Mouse (Mus musculus): Measurements from ENCODE around the gene Gli2. TPM values are rescaled to one million over a fixed set of nuclear protein-coding genes. Genes with fewer than 3 reads are reported as not detected.

Gli2 gene
- total RNA-seq (2014; rRNA removed) (12.0 and 13.9 TPM in 2 replicates), polyA plus RNA-seq (2015; fragmentation: Nextera tagmentation; extraction: Ambion mirVana) (2.0 and 3.0 TPM in 2 replicates)

GRCm38 (mm10) chr1:119053402-119053841 lies at the start of gene Gli2:
TSS of gene Gli2 (minus strand) at chr1:119053619.
- 0% methylated on average over 35 of the region's 42 CpGs for WGBS
- H3K36me3 ChIP-seq (ENCODE audit: insufficient read depth, low read length) = no peaks in the 10 kb centered on the region
- 0 out of 2 replicates have a peak, but pooled peaks cover 12% of the 10 kb centered on the region for H3K27me3 ChIP-seq (ENCODE audit: insufficient read depth, low read length)
- peak; percentile 89 for TF ChIP-seq CTCF (IDR thresholded peaks at IDR 0.05; ENCODE audit: low read depth)
- H3K4me3 ChIP-seq (ENCODE audit: low read length) = peak within 1 kb of the TSS; percentile 39
- H3K4me2 ChIP-seq (ENCODE audit: low read depth, low read length) = peak within 1 kb of the TSS; percentile 91
- no peaks in the 10 kb centered on the region for H3K9me3 ChIP-seq (ENCODE audit: low read length)
- ATAC-seq (peak; percentile 91), DNase-seq (ENCODE audit: low spot score) (peak; percentile 95)
- peaks cover 16% of the 10 kb centered on the region for H3K4me1 ChIP-seq (ENCODE audit: insufficient read depth, low read length)
- peak within 1 kb of the TSS; percentile 71 for H3K27ac ChIP-seq
- peak within 1 kb of the TSS; percentile 57 for H3K9ac ChIP-seq (replicated peaks; ENCODE audit: low read length)

GRCm38 (mm10) chr1:119097921-119098521 lies 44.6 kb upstream of the Gli2 start:
- peak; percentile 36 for DNase-seq (ENCODE audit: low spot score)
- Histone ChIP-seq H3K36me3 (ENCODE audit: insufficient read depth, low read length) (no peaks in the 10 kb centered on the region), H3K4me2 (ENCODE audit: low read depth, low read length) (no peak overlapping the region), H3K9ac (replicated peaks; ENCODE audit: low read length) (no peak overlapping the region), H3K4me1 (ENCODE audit: insufficient read depth, low read length) (peaks cover 6% of the 10 kb centered on the region; the same call in 1 of the 2 replicates), H3K27me3 (ENCODE audit: insufficient read depth, low read length) (no peaks in the 10 kb centered on the region), H3K27ac (no peak overlapping the region), H3K9me3 (ENCODE audit: low read length) (no peaks in the 10 kb centered on the region), H3K4me3 (ENCODE audit: low read length) (no peak overlapping the region)
- no peak for TF ChIP-seq CTCF (IDR thresholded peaks at IDR 0.05; ENCODE audit: low read depth)
- ATAC-seq = peak; percentile 48; the same call in 1 of the 2 replicates
- 26% methylated on average over 13 of the region's 13 CpGs for WGBS

- TF ChIP-seq CTCF (IDR thresholded peaks at IDR 0.05; ENCODE audit: low read depth) = peak; percentile 97
- DNase-seq (ENCODE audit: low spot score) (peak; percentile 88), ATAC-seq (peak; percentile 74; the same call in 1 of the 2 replicates)
- Histone ChIP-seq H3K36me3 (ENCODE audit: insufficient read depth, low read length) (no peaks in the 10 kb centered on the region), H3K27me3 (ENCODE audit: insufficient read depth, low read length) (no peaks in the 10 kb centered on the region), H3K4me1 (ENCODE audit: insufficient read depth, low read length) (peaks cover 6% of the 10 kb centered on the region; the same call in 1 of the 2 replicates), H3K9me3 (ENCODE audit: low read length) (no peaks in the 10 kb centered on the region), H3K9ac (replicated peaks; ENCODE audit: low read length) (no peak overlapping the region), H3K4me2 (ENCODE audit: low read depth, low read length) (no peak overlapping the region), H3K27ac (no peak overlapping the region), H3K4me3 (ENCODE audit: low read length) (no peak overlapping the region)
- WGBS = 20% methylated on average over 8 of the region's 8 CpGs
Measured at GRCm38 (mm10) chr1:119093739-119094138, 40.3 kb upstream of the Gli2 start.

GRCm38 (mm10) chr1:119089887-119090620 lies 36.6 kb upstream of the Gli2 start:
- no peak overlapping the region for H3K27ac ChIP-seq
- TF ChIP-seq CTCF (IDR thresholded peaks at IDR 0.05; ENCODE audit: low read depth) = no peak
- no peaks in the 10 kb centered on the region for H3K9me3 ChIP-seq (ENCODE audit: low read length)
- DNase-seq (ENCODE audit: low spot score) (no peak), ATAC-seq (no peak)
- H3K4me3 ChIP-seq (ENCODE audit: low read length) = no peak overlapping the region
- no peak overlapping the region for H3K4me2 ChIP-seq (ENCODE audit: low read depth, low read length)
- WGBS = 81% methylated on average over 18 of the region's 18 CpGs
- H3K27me3 ChIP-seq (ENCODE audit: insufficient read depth, low read length) = no peaks in the 10 kb centered on the region
- no peaks in the 10 kb centered on the region for H3K36me3 ChIP-seq (ENCODE audit: insufficient read depth, low read length)
- H3K4me1 ChIP-seq (ENCODE audit: insufficient read depth, low read length) = no peaks in the 10 kb centered on the region
- H3K9ac ChIP-seq (replicated peaks; ENCODE audit: low read length) = no peak overlapping the region

- 5% methylated on average over 3 of the region's 3 CpGs for WGBS
- Histone ChIP-seq H3K4me3 (ENCODE audit: low read length) (no peak overlapping the region), H3K27ac (no peak overlapping the region), H3K9me3 (ENCODE audit: low read length) (no peaks in the 10 kb centered on the region), H3K4me1 (ENCODE audit: insufficient read depth, low read length) (no peaks in the 10 kb centered on the region), H3K36me3 (ENCODE audit: insufficient read depth, low read length) (no peaks in the 10 kb centered on the region), H3K9ac (replicated peaks; ENCODE audit: low read length) (no peak overlapping the region), H3K27me3 (ENCODE audit: insufficient read depth, low read length) (no peaks in the 10 kb centered on the region), H3K4me2 (ENCODE audit: low read depth, low read length) (no peak overlapping the region)
- TF ChIP-seq CTCF (IDR thresholded peaks at IDR 0.05; ENCODE audit: low read depth) = peak; percentile 99
- DNase-seq (ENCODE audit: low spot score) (peak; percentile 91), ATAC-seq (peak; percentile 70)
Measured at GRCm38 (mm10) chr1:119087539-119087938, 34.1 kb upstream of the Gli2 start.

GRCm38 (mm10) chr1:119085771-119086170 lies 32.4 kb upstream of the Gli2 start:
- H3K9me3 ChIP-seq (ENCODE audit: low read length) = no peaks in the 10 kb centered on the region
- WGBS = 73% methylated on average over 10 of the region's 10 CpGs

More at GRCm38 (mm10) chr1:119085771-119086170, 32.4 kb upstream of the Gli2 start:
- no peak overlapping the region for H3K4me3 ChIP-seq (ENCODE audit: low read length)
- H3K9ac ChIP-seq (replicated peaks; ENCODE audit: low read length) = no peak overlapping the region
- no peak overlapping the region for H3K27ac ChIP-seq
- no peak for ATAC-seq
- TF ChIP-seq CTCF (IDR thresholded peaks at IDR 0.05; ENCODE audit: low read depth) = no peak
- H3K36me3 ChIP-seq (ENCODE audit: insufficient read depth, low read length) = no peaks in the 10 kb centered on the region
- H3K4me2 ChIP-seq (ENCODE audit: low read depth, low read length) = no peak overlapping the region
- no peaks in the 10 kb centered on the region for H3K27me3 ChIP-seq (ENCODE audit: insufficient read depth, low read length)
- H3K4me1 ChIP-seq (ENCODE audit: insufficient read depth, low read length) = no peaks in the 10 kb centered on the region
- no peak for DNase-seq (ENCODE audit: low spot score)
